Mouse (Mus musculus) liver, embryonic 11.5 days (tissue): ENCODE results near the gene Tsku. TPM values are rescaled to one million over a fixed set of nuclear protein-coding genes. Genes with fewer than 3 reads are reported as not detected.

Source experiments
- ATAC-seq: fragments of 200-750 bp; cut with Nextera tagmentation; replicated peaks from 2 replicates; pipeline ENCODE4 v1.8.0; 2017; ENCODE audit warnings: moderate number of reproducible peaks, mild to moderate bottlenecking, moderate TSS enrichment, moderate library complexity; ENCODE audit not compliant: low FRiP score
- DNase-seq: peaks from one replicate; pipeline ENCODE4 v3.0.0-alpha.2; 2017; ENCODE audit warnings: low spot score
- H3K27ac ChIP-seq: fragments of 300-500 bp; sonication (generic); 2 replicates; pipeline ENCODE4 v1.5.1; 2014; ENCODE audit warnings: mild to moderate bottlenecking, low read depth, low read length, control low read depth
- H3K27me3 ChIP-seq: fragments of 300-500 bp; sonication (generic); replicated peaks from 2 replicates; pipeline ENCODE4 v1.6.1; 2014; ENCODE audit warnings: low read length, mixed read lengths; ENCODE audit not compliant: control insufficient read depth, insufficient read depth
- H3K36me3 ChIP-seq: fragments of 300-500 bp; sonication (generic); 2 replicates; pipeline ENCODE4 v1.6.1; 2014; ENCODE audit warnings: mild to moderate bottlenecking, low read length, moderate library complexity, mixed read lengths; ENCODE audit not compliant: control insufficient read depth, insufficient read depth
- H3K4me1 ChIP-seq: fragments of 300-500 bp; sonication (generic); replicated peaks from 2 replicates; pipeline ENCODE4 v1.6.1; 2014; ENCODE audit warnings: low read length, mixed read lengths; ENCODE audit not compliant: control insufficient read depth, insufficient read depth
- H3K4me2 ChIP-seq: fragments of 300-500 bp; sonication (generic); 2 replicates; pipeline ENCODE4 v1.6.1; 2014; ENCODE audit warnings: mild to moderate bottlenecking, control low read depth, moderate library complexity
- H3K4me3 ChIP-seq: fragments of 300-500 bp; sonication (generic); 2 replicates; pipeline ENCODE4 v1.5.1; 2014; ENCODE audit warnings: low read depth, low read length, control low read depth
- H3K9ac ChIP-seq: fragments of 300-500 bp; sonication (generic); 2 replicates; pipeline ENCODE4 v1.6.1; 2014; ENCODE audit warnings: low read depth, low read length, control low read depth
- H3K9me3 ChIP-seq: fragments of 300-500 bp; sonication (generic); 2 replicates; pipeline ENCODE4 v1.6.1; 2016; ENCODE audit warnings: low read length, inconsistent platforms, mixed read lengths; ENCODE audit not compliant: control insufficient read depth
- WGBS: fragments of 180-500 bp; shearing (Covaris S2); extraction: QIAGEN DNeasy Blood & Tissue Kit; methylation state at CpG from one replicate; pipeline ENCODE4 v1.1.7; 2014; 5-methylcytosine and 5-hydroxymethylcytosine counted together
- polyA plus RNA-seq: library from polyadenylated mRNA; unstranded; fragments of >200 nt; fragmentation: Nextera tagmentation; extraction: Ambion mirVana; gene quantifications from 2 replicates; pipeline ENCODE4 v1.2.1, GENCODE M21; 2014

Tsku gene
- polyA plus RNA-seq, 1 experiment from 2014 or later = 4.8 TPM

DNA sequence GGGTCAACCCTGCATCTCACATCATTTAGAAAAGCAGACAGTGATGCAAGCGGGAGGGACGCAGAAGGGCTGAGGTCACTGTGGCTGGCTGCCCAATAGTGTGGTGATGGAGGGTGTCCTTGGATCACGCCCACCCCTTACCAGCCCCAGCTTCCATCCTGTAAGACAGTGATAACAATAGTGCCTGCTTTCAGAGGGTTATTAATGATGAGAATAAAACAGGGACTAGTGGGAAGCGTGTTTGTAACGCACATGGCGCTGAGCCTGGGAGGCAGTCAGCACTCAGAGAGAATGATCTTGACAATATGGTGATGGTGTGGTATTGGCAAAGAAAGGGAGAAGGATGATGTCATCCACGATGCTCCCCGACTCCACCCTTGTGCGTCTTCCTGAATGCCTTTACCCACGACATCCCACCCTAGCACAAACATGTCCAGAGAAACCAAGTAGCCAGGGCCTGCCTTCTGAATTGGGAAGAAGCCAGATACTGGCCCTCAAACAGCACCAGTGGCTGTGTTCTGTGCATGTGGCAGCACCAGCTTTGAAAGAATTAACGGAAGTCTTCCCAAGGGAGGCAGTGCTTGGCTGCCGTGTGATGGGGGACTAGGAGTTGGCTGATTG is 27.9 kb upstream of the Tsku start:
- Histone ChIP-seq H3K36me3 (no peaks in the 10 kb centered on the region), H3K4me3 (no peak overlapping the region), H3K27ac (no peak overlapping the region), H3K4me2 (no peak overlapping the region), H3K27me3 (no peaks in the 10 kb centered on the region), H3K9me3 (no peaks in the 10 kb centered on the region), H3K9ac (no peak overlapping the region), H3K4me1 (no peaks in the 10 kb centered on the region)
- DNase-seq (no peak), ATAC-seq (no peak)
- WGBS = 77% methylated on average over 12 of the region's 12 CpGs

DNA sequence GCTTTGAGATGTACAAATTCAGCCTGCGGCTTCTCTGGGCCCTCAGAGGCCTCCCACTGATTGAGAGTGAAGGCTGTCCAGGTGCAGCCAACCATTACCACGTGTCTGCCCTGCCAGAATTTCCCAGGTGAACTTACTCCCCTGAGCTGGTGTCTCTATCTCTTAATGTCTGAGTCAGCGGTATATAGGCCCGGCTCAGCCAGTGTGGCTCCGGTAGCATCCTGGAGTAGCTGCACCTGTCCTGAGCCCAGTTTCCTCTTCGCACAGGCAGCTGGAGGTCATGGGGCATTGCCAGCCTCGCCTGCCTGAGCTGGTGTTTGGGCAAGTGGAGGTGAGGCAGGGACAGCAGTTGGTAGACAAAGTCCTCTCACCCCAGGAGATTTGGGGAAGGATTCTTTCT is 26.1 kb upstream of the Tsku start:
- Histone ChIP-seq H3K27me3 (no peaks in the 10 kb centered on the region), H3K4me1 (no peaks in the 10 kb centered on the region), H3K9ac (no peak overlapping the region), H3K4me2 (no peak overlapping the region), H3K27ac (no peak overlapping the region), H3K36me3 (no peaks in the 10 kb centered on the region), H3K4me3 (no peak overlapping the region), H3K9me3 (no peaks in the 10 kb centered on the region)
- no peak for DNase-seq
- no peak for ATAC-seq
- 75% methylated on average over 7 of the region's 7 CpGs for WGBS

DNA sequence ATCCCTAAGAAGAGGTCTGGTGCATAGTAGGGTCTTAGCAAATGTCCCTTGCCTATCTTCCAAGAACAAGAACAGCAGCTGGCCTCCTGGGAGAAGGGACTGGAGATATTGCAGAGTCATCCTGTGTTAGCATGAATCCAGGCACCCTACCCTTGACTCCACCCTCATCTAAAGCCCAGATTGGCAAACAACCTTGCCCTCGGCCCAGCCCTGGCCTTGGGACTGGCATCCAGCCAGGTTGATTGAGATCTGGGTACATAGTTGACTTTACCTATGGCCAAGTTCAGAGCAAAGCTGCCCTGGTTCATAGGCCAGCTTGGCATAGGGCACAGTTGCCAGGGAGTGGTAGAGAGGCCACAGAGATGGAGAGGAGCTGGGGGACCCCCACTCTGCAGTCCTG is 24.0 kb upstream of the Tsku start:
- Histone ChIP-seq H3K36me3 (no peaks in the 10 kb centered on the region), H3K9ac (no peak overlapping the region), H3K4me1 (no peaks in the 10 kb centered on the region), H3K4me2 (no peak overlapping the region), H3K9me3 (no peaks in the 10 kb centered on the region), H3K27ac (no peak overlapping the region), H3K27me3 (no peaks in the 10 kb centered on the region), H3K4me3 (no peak overlapping the region)
- 67% methylated on average over 1 of the region's 1 CpGs for WGBS
- DNase-seq = no peak
- no peak for ATAC-seq

DNA sequence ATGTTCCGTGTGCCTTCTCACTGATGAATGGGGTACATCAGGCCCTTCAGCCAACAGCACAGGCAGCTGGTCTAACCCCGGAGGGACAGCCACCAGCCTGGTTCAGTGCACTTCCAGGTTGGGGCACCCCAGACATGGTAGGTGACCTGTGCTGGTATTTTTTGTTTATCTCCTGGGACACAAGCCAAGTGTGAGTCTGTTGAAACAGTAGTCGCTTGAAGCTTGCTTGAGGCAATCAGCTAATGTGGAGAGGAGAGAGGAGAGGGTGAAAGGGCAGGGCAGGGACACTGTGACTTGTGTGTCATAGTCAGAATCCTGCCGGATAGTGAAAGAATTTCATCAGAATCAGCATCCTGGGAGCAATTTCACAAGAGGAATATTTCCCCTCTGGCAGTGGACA is 22.2 kb upstream of the Tsku start:
- DNase-seq (no peak), ATAC-seq (no peak)
- Histone ChIP-seq H3K36me3 (no peaks in the 10 kb centered on the region), H3K27me3 (0 out of 2 replicates have a peak, but pooled peaks cover under 1% of the 10 kb centered on the region), H3K4me3 (no peak overlapping the region), H3K9me3 (no peaks in the 10 kb centered on the region), H3K9ac (no peak overlapping the region), H3K27ac (no peak overlapping the region), H3K4me1 (no peaks in the 10 kb centered on the region), H3K4me2 (no peak overlapping the region)
- 65% methylated on average over 4 of the region's 4 CpGs for WGBS

DNA sequence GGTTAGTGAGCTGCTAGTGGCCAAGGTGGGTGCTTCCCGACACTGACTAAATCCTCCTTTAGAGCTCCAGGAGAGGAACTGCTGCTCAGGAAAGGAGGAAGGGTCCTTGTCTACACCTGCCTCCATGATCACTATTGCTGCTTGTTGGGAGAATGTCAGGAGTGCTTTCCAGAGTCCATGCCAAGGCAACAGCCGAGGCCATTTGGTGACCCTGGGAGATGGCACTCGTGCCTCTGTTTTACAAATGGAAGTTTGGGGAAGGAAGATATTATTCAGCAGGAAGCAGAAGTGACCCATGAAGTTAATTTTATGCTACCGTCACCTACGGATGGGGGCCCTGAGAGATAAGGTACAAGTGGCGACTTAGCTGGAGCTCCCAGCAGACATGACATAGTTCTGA is 21.7 kb upstream of the Tsku start:
- ATAC-seq = no peak
- Histone ChIP-seq H3K27ac (no peak overlapping the region), H3K27me3 (0 out of 2 replicates have a peak, but pooled peaks cover 2% of the 10 kb centered on the region), H3K9me3 (no peaks in the 10 kb centered on the region), H3K4me1 (no peaks in the 10 kb centered on the region), H3K9ac (no peak overlapping the region), H3K4me2 (no peak overlapping the region), H3K4me3 (no peak overlapping the region), H3K36me3 (no peaks in the 10 kb centered on the region)
- 53% methylated on average over 6 of the region's 6 CpGs for WGBS
- no peak for DNase-seq

DNA sequence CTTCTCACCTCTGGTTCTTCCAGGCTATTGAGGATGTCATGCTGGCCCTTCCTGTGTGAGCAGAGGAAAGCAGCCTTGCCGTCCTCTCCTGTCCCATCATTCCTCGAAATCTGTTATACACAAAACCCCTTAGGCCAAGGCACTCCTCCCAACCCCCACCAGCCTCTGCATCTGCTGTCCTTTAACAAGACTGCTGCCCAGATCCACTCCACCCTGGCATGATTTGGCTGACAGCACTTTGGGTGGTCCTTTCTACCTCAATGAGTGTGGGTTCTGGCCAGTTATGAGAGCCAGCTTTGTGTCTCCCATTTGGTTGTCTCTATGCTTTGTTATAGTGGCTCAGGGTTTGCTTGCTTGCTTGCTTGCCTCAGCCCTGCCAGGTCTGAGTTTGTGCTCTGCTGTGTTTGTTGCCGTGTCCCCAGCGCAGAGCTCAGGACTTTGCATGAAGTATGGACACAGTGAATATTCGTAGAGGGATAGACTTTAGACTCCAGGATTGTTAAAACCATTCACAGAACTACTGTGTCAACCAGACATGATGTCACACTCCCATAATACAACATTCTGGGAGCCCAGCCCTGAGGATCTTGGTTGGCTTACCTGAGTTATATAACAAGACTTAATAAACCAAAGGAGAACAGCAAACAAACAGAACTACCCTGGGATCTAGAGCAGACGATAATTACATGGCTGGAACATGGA is 19.2 kb upstream of the Tsku start:
- 68% methylated on average over 6 of the region's 6 CpGs for WGBS
- ATAC-seq = no peak
- H3K4me1 ChIP-seq = no peaks in the 10 kb centered on the region

DNA sequence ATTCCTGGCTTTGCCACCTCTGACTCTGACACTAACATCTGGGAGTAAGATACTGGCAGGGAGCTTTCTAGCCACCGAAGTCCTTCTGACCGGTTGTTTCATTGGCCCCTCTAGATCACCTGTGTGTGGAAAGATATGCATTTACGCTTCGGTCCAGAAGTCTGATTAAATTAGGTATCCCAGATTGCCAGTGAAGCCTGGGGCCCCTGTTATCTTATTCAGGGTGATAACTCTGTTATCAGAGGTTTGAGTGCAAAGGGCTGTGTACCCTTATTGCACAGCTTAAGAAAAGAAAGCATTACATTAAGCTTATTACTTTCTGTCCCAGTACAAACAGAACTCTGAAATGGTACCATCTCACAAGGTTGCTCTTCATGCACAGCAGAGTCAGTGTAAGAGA is 18.1 kb upstream of the Tsku start:
- 75% methylated on average over 4 of the region's 4 CpGs for WGBS

More for the DNA sequence above, 19.2 kb upstream of the Tsku start:
- DNase-seq = no peak
- H3K4me3 ChIP-seq = no peak overlapping the region
- no peak overlapping the region for H3K9ac ChIP-seq
- 0 out of 2 replicates have a peak, but pooled peaks cover 2% of the 10 kb centered on the region for H3K27me3 ChIP-seq
- no peak overlapping the region for H3K4me2 ChIP-seq
- H3K36me3 ChIP-seq = no peaks in the 10 kb centered on the region
- no peaks in the 10 kb centered on the region for H3K9me3 ChIP-seq
- no peak overlapping the region for H3K27ac ChIP-seq

DNA sequence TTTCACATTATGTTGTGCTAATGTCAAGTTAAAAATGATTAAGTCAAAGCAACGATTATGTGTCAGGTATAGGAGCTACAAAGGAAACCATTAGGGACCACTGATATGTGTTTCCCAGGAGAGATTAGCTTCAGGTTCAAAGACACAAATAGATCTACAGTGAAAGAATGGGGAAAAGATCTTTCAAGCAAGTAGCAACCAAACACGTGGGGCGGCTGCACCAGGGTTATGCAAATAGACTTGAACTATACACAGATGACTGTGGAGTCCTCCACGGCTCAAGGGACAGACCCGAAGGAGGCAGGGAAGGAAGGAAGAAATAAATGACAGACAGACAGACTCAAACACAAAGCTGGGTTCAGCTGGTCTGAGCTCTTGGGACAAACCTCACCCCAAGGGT is 16.1 kb upstream of the Tsku start:
- DNase-seq (no peak), ATAC-seq (no peak)
- Histone ChIP-seq H3K36me3 (no peaks in the 10 kb centered on the region), H3K4me3 (no peak overlapping the region), H3K4me2 (no peak overlapping the region), H3K27me3 (0 out of 2 replicates have a peak, but pooled peaks cover 2% of the 10 kb centered on the region), H3K27ac (no peak overlapping the region), H3K9ac (no peak overlapping the region), H3K9me3 (no peaks in the 10 kb centered on the region), H3K4me1 (no peaks in the 10 kb centered on the region)
- WGBS = 66% methylated on average over 5 of the region's 5 CpGs

More for the DNA sequence above, 18.1 kb upstream of the Tsku start:
- DNase-seq (no peak), ATAC-seq (no peak)
- Histone ChIP-seq H3K9ac (no peak overlapping the region), H3K4me1 (no peaks in the 10 kb centered on the region), H3K27ac (no peak overlapping the region), H3K27me3 (0 out of 2 replicates have a peak, but pooled peaks cover 2% of the 10 kb centered on the region), H3K36me3 (no peaks in the 10 kb centered on the region), H3K4me3 (no peak overlapping the region), H3K9me3 (no peaks in the 10 kb centered on the region), H3K4me2 (no peak overlapping the region)

DNA sequence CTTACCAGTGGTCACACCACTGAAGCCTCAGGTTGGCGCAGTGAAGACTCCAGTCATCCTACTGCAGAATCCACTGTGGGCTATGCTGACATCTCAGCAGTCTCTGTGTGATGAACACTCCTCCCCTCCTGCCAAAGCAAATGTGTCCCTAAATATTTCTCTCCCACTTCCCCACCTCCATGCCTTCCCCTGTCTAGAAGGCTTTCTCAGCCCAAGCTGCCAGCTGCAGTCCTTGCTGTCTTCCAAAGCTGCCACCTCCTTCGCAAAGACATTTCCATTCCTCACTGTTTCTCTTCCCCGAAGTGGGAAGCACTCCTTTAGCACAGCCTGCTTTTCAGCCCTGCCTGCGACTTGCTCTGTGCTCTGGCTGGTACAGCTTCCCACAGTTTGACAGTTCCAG is 10.0 kb upstream of the Tsku start:
- Histone ChIP-seq H3K9ac (no peak overlapping the region), H3K27me3 (0 out of 2 replicates have a peak, but pooled peaks cover 3% of the 10 kb centered on the region), H3K4me1 (no peaks in the 10 kb centered on the region), H3K36me3 (no peaks in the 10 kb centered on the region), H3K4me3 (no peak overlapping the region), H3K27ac (no peak overlapping the region), H3K4me2 (no peak overlapping the region), H3K9me3 (no peaks in the 10 kb centered on the region)
- ATAC-seq (no peak), DNase-seq (no peak)
- WGBS = 32% methylated on average over 4 of the region's 4 CpGs
